Mouse (Mus musculus): ENCODE results near the gene Defb23. TPM values are rescaled to one million over a fixed set of nuclear protein-coding genes. Genes with fewer than 3 reads are reported as not detected.

The Defb23 gene
- not detected for total RNA-seq (2021)
- long read RNA-seq, experiment 1: 0 reads
- long read RNA-seq, experiment 2: 0 reads

DNA sequence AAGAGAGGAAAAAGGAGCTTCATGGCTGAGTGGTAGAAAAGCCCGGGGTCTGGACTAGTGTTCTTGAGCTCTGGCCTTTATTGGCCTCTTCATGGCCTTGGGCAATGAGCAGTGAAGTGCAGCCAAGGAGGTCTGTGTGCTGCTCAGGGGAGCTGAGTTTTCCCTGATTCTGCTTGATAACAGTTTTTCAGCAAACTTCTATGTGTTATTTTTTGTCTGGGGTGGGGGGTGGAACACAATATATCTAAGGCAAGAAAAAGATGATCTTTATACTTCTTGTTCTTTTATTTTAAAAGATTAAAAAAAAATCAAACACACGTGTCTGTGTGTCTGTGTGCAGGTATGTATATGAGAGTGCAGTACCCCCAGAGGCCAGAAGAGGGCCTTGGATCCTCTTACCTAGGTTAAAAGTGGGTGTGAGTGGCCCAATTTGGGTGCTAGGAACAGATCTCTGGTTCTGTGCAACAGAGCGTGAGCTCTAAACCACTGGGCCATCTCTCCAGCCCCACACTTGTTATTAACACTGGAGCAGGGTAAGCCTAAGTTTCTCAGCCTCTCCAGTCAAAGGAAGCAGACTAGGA is at the start of gene Defb23:
TSS of gene Defb23 (minus strand) at position 51 of the 581 bp plus-strand sequence.
- DNase-seq: no peak

DNA sequence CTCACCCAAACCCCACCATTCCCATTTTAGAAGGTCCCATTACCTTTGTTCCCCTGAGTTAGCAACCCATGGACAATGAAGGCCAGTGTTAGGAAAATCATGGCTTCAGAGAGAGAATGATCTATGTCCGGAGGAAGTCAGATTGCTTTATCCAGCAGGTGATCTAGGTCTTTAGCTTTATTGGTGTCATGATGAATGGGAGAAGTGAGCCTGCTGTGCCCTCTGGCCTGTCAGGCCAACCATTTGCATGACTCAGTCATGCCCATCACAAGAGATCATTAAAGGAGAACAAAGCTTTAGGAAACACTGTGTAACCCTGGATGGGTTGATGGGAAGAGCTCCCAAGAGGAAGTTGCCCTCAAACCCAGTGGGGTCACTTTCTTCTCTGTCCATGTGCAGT is 47.2 kb upstream of the Defb23 start, which contains the start of gene Defb26:
TSS of gene Defb26 (minus strand) at position 101 of the 400 bp plus-strand sequence.
- no peak for DNase-seq

GRCm38 (mm10) chr2:152503950-152504349 is 39.5 kb upstream of the Defb23 start:
- no peak for DNase-seq

GRCm38 (mm10) chr2:152500863-152501229 is 36.4 kb upstream of the Defb23 start:
- DNase-seq: no peak

DNA sequence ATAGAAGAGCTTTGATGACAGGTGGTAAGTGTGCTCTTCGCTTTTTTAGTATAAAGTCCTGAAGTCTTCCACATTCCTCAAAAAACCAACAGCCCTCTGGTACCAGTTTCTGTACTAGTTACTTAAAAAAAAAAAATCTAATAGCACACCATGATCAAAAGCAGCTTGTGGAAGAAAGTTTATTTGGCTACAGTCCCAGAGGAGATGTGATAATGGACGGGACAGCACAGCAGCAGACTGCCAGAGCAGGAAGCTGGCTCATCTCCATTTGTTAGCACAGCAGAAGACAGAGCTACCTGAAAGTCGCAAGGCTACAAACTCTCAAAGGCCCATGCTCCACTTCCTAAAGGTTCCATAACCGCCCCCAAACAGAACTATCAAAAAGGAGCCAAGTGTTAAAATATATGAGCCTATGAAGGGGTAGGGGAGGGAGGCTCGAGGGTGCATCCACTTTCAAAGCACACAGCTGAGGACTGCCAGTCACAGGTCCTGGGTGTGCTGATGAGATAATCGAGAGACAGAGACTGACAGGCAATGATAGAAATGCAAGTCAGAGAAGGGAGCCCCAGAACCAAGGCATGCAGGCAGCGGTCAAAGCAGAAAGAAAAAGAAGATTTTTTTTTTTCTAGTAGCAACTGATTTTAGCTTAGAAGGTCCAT is 35.9 kb upstream of the Defb23 start:
- no peak for DNase-seq

GRCm38 (mm10) chr2:152498020-152498419 is 33.6 kb upstream of the Defb23 start:
- no peak for DNase-seq

DNA sequence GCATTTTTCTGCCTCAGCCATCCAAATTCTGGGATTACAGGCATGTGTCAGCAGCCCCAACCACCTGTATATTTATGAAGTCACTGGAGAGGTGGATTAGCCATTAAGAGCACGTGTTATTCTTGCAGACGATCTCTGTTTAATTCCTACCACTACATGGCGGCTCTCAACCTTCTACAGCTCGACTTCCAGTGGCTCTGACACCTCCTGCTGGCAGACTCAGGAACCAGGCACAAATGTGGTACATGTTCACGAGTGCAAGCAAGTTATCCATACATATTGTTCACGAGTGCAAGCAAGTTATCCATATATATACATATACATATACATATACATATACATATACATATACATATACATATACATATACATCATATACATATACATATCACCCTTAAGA is 28.7 kb upstream of the Defb23 start:
- DNase-seq: no peak

- no peak for DNase-seq
Observed at GRCm38 (mm10) chr2:152490038-152490437, 25.6 kb upstream of the Defb23 start, which contains the start of gene Defb22. Gene Defb22 (minus strand): TSS chr2:152490138.

GRCm38 (mm10) chr2:152487024-152487423 is 22.6 kb upstream of the Defb23 start:
- no peak for DNase-seq

DNA sequence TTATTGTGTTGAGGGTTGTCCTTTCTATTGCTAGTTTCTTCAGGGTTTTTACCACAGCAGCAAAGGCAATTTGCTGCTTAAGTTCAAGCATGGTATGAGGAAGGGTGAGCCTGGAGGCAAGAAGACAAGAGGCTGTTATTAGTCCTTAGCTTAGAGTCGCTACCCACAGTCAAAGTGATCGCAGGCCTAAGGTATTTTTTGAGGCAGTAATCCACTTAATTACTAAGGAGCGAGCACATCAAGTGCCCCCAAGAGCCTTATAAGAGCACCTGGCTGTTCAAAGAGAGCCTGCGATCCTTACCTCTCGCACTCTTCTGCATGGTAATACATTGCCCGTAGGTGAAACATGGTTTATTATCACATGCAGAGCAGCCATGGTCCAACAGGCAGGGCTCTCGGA is 17.3 kb upstream of the Defb23 start:
- DNase-seq: no peak

DNA sequence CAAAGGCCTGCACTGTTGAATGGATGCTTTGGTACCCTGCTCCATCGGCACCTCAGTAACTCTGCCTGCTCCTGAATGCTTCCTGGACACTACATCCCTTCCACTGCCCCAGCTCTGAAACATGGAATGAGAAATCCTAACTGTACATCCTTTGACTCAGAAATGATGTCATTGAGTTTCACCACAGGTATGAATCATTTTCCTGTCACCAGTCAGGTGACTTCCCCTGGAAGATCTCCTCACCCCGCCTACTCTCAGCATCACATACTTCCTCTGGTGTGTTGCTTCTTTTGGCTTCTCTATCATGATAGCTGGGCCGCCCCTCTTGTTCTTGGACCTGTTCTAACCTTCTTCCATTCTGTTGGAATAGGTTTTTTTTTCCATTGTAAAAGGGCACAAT is 16.5 kb upstream of the Defb23 start:
- no peak for DNase-seq

DNA sequence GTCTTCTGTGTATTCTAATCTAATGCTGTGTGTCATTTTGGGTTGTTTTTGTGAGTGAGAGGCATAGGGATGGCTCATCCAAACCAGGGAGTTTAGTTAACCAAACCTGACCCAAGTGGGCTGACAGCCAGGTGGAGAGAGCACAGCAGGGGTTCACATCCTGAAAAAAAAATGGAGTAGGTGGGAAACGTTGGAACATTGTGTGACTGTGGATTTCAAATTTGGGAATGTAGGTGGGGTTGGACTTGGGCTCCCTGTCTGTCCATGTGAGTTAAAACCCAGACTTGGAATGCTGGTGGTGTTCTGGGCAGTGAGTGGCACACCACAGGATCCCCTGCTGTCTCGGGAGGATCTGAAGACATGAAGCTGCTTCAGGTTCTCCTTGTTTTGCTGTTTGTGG is 12.3 kb upstream of the Defb23 start, which contains the start of gene Defb20:
TSS of gene Defb20 (plus strand) at position 301 of the 400 bp plus-strand sequence.
- DNase-seq: no peak

DNA sequence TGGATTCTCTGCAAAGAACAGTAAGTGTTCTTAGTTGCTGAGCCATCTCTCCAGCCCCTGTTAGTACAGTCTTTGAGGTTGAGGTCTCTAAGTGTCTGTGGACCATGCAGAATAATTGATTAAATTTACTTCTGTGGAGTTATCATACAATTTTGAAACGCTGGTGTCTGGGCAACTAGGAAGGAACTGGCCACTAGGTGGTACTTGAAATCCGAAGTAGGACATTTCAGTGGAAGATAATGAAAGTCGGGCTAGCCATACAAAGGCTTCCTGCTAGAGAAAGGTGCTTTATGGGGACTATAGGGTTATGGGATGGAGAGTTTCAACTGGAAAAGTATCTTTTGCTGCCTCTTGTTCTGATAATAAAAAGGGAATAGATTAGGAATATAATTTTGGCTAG is 8.0 kb upstream of the Defb23 start:
- DNase-seq: no peak

GRCm38 (mm10) chr2:152470973-152471372 is 6.6 kb upstream of the Defb23 start:
- peak; percentile 7 to 60 for DNase-seq

- no peak for DNase-seq
Observed at GRCm38 (mm10) chr2:152459241-152459640, 5.2 kb downstream of the Defb23 start.

DNA sequence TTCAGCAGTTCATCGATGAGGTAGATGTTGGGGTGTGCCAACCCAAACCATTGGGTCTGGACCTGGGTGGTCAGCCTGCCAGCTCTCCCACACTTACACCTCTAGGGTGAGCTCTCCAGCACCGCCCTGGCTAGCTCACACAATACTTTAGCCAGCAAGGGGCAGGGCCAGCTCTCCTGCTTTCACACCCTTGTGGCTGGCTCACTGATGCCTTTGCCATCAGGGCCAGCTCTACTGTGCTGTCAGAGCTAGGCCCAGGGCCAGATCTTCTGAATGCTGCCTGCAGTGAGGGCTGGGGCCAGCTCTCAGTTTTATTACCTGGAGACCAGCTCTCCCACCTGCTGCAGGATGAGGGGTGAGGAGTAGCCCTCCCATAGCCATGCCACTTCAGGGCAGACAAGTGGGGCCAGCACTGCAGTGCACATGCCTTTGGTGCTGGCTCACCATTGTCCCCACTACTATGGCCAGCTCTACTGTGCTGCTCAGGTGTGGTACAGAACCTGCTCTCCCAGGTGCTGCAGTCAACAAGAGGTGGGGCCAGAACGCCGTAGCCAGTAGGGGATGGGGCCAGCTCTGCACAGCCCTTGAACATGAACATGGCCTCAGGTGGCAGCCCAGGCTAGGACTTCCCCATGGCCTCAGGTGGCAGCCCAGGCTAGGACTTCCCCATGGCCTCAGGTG is 12.2 kb downstream of the Defb23 start:
- DNase-seq: peak; percentile 42 to 60

DNA sequence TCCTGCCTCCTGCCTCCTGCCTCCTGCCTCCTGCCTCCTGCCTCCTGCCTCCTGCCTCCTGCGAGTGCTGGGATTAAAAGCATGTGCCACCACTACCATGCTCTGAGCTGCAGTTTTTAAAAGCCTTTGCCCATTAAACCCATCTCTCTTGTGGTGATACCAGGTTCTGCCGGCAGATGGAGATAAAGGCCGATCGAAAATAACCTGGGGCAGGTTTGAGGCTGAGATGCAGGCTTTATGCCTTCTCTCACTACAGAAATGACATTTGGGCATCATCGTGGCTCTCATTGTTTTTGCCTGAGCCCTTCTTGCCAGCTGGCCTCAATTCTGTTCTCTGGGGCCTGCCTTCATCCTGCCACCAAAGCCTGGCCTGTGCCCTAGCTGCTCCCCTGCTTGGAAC is 14.2 kb downstream of the Defb23 start:
- peak; percentile 14 to 74 for DNase-seq

GRCm38 (mm10) chr2:152447461-152447860 is 17.0 kb downstream of the Defb23 start:
- no peak for DNase-seq

GRCm38 (mm10) chr2:152446642-152447041 is 17.8 kb downstream of the Defb23 start:
- no peak for DNase-seq

- DNase-seq: no peak
Observed at GRCm38 (mm10) chr2:152443281-152443680, 21.1 kb downstream of the Defb23 start.

- DNase-seq: no peak
Observed at GRCm38 (mm10) chr2:152442322-152442721, 22.1 kb downstream of the Defb23 start.

- DNase-seq: no peak
Observed at GRCm38 (mm10) chr2:152439833-152440232, 24.6 kb downstream of the Defb23 start.

GRCm38 (mm10) chr2:152438963-152439362 is 25.5 kb downstream of the Defb23 start:
- DNase-seq: no peak

Data from heart, adult 18-20 months (tissue).